Mouse (Mus musculus): ENCODE data around the gene Bex2.

DNA sequence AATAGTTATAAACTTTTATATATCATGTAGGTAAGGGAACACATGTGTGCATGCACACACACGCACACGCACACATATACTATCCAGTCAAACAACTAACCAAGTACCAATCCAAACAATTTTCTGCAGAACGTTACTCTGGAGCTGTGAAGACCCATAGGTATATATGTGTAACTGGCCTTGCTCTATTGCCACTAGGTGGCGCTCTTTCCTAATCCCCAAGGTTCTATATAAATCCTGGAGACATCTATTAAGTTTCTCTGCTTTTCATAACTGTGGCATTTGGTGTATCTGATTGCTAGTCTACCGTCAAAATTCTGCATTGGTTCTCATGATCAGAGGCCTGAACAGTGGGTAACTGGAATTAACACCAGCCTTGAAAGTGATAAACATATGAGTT is 20.5 kb downstream of the Bex2 start:
- TF ChIP-seq POLR2A (IDR thresholded peaks at IDR 0.05; ENCODE audit: borderline replicate concordance, control insufficient read depth, low read depth, low read length) (no peak), CTCF (IDR thresholded peaks at IDR 0.05; ENCODE audit: control insufficient read depth, insufficient read depth, low read length) (no peak)

Measured in bone marrow, adult 2 months (tissue).